Mouse (Mus musculus): ENCODE data around the gene Nifk. TPM values are rescaled to one million over a fixed set of nuclear protein-coding genes. Genes with fewer than 3 reads are reported as not detected.

Gene Nifk
- polyA plus RNA-seq (2012; rRNA removed) (13.5 and 24.7 TPM in 2 replicates), polyA plus RNA-seq (2014; fragmentation: Nextera tagmentation; extraction: Ambion mirVana) (50.8 and 52.1 TPM in 2 replicates)

GRCm38 (mm10) chr1:118321661-118322201 is at the start of gene Nifk:
Gene Nifk (plus strand): TSS chr1:118321839.
- Histone ChIP-seq H3K9ac (replicated peaks) (peak within 1 kb of the TSS; percentile 78), H3K27me3 (ENCODE audit: control insufficient read depth, insufficient read depth, low read length) (no peaks in the 10 kb centered on the region), H3K4me1 (replicated peaks; ENCODE audit: control insufficient read depth in 2 of 2, insufficient read depth in 2 of 2, low read length in 1 of 2) (peaks cover 4 to 11% of the 10 kb centered on the region in 2 experiments; a peak in 2 of 4 replicates), H3K36me3 (replicated peaks; ENCODE audit: control insufficient read depth, insufficient read depth, low read depth) (peaks cover 9% of the 10 kb centered on the region), H3K4me3 (ENCODE audit: insufficient read depth in 1 of 2, low read depth in 2 of 2, low read length in 2 of 2) (peak within 1 kb of the TSS; percentile 65 to 85), H3K4me2 (ENCODE audit: low read depth) (peak within 1 kb of the TSS; percentile 72), H3K9me3 (ENCODE audit: control insufficient read depth, low read length) (no peaks in the 10 kb centered on the region), H3K27ac (0 out of 2 replicates have a peak within 1 kb of the TSS, but pooled peaks have one; percentile 6)
- DNase-seq (ENCODE audit: low read depth in 3 of 3, low spot score in 3 of 3) (peak; percentile 91 to 92 (median 91)), ATAC-seq (ENCODE audit: insufficient read depth) (peak; percentile 87)
- 0% methylated on average over 37 of the region's 37 CpGs for WGBS (ENCODE audit: insufficient replicate concordance)
- no peak for TF ChIP-seq EP300 (IDR thresholded peaks at IDR 0.05; ENCODE audit: low read depth)
- peak; percentile 95 for TF ChIP-seq CTCF (IDR thresholded peaks at IDR 0.05; ENCODE audit: low read depth)

GRCm38 (mm10) chr1:118275139-118275538 is 46.5 kb upstream of the Nifk start:
- TF ChIP-seq EP300 (IDR thresholded peaks at IDR 0.05; ENCODE audit: low read depth): no peak
- TF ChIP-seq CTCF (IDR thresholded peaks at IDR 0.05; ENCODE audit: low read depth): peak; percentile 32; the same call in 1 of the 2 replicates
- H3K9ac ChIP-seq (replicated peaks): no peak overlapping the region
- ATAC-seq (ENCODE audit: insufficient read depth) (no peak), DNase-seq (ENCODE audit: low read depth in 3 of 3, low spot score in 3 of 3) (no peak)
- 23% methylated on average over 2 of the region's 2 CpGs for WGBS (ENCODE audit: insufficient replicate concordance)
- no peak overlapping the region for H3K27ac ChIP-seq
- H3K4me3 ChIP-seq (ENCODE audit: insufficient read depth in 1 of 2, low read depth in 2 of 2, low read length in 2 of 2): no peak overlapping the region
- H3K36me3 ChIP-seq (replicated peaks; ENCODE audit: control insufficient read depth, insufficient read depth, low read depth): no peaks in the 10 kb centered on the region
- no peaks in the 10 kb centered on the region for H3K4me1 ChIP-seq (replicated peaks; ENCODE audit: control insufficient read depth in 2 of 2, insufficient read depth in 2 of 2, low read length in 1 of 2)
- H3K4me2 ChIP-seq (ENCODE audit: low read depth): no peak overlapping the region
- H3K9me3 ChIP-seq (ENCODE audit: control insufficient read depth, low read length): no peaks in the 10 kb centered on the region
- no peaks in the 10 kb centered on the region for H3K27me3 ChIP-seq (ENCODE audit: control insufficient read depth, insufficient read depth, low read length)

GRCm38 (mm10) chr1:118292291-118292690 is 29.3 kb upstream of the Nifk start:
- no peaks in the 10 kb centered on the region for H3K9me3 ChIP-seq (ENCODE audit: control insufficient read depth, low read length)
- 75% methylated on average over 4 of the region's 4 CpGs for WGBS (ENCODE audit: insufficient replicate concordance)

GRCm38 (mm10) chr1:118294192-118294591 is 27.4 kb upstream of the Nifk start:
- no peak overlapping the region for H3K4me3 ChIP-seq (ENCODE audit: insufficient read depth in 1 of 2, low read depth in 2 of 2, low read length in 2 of 2)
- H3K9me3 ChIP-seq (ENCODE audit: control insufficient read depth, low read length): no peaks in the 10 kb centered on the region
- H3K9ac ChIP-seq (replicated peaks): no peak overlapping the region
- no peaks in the 10 kb centered on the region for H3K4me1 ChIP-seq (replicated peaks; ENCODE audit: control insufficient read depth in 2 of 2, insufficient read depth in 2 of 2, low read length in 1 of 2)
- H3K4me2 ChIP-seq (ENCODE audit: low read depth): no peak overlapping the region
- peaks cover 18% of the 10 kb centered on the region for H3K36me3 ChIP-seq (replicated peaks; ENCODE audit: control insufficient read depth, insufficient read depth, low read depth)
- WGBS (ENCODE audit: insufficient replicate concordance): 84% methylated on average over 3 of the region's 3 CpGs
- H3K27ac ChIP-seq: no peak overlapping the region
- no peak for TF ChIP-seq EP300 (IDR thresholded peaks at IDR 0.05; ENCODE audit: low read depth)
- TF ChIP-seq CTCF (IDR thresholded peaks at IDR 0.05; ENCODE audit: low read depth): no peak
- DNase-seq (ENCODE audit: low read depth in 3 of 3, low spot score in 3 of 3) (no peak), ATAC-seq (ENCODE audit: insufficient read depth) (no peak)
- no peaks in the 10 kb centered on the region for H3K27me3 ChIP-seq (ENCODE audit: control insufficient read depth, insufficient read depth, low read length)

More at GRCm38 (mm10) chr1:118292291-118292690, 29.3 kb upstream of the Nifk start:
- TF ChIP-seq EP300 (IDR thresholded peaks at IDR 0.05; ENCODE audit: low read depth) (no peak), CTCF (IDR thresholded peaks at IDR 0.05; ENCODE audit: low read depth) (no peak)
- ATAC-seq (ENCODE audit: insufficient read depth) (no peak), DNase-seq (ENCODE audit: low read depth in 3 of 3, low spot score in 3 of 3) (no peak)
- no peaks in the 10 kb centered on the region for H3K27me3 ChIP-seq (ENCODE audit: control insufficient read depth, insufficient read depth, low read length)
- no peak overlapping the region for H3K4me2 ChIP-seq (ENCODE audit: low read depth)
- peaks cover 10% of the 10 kb centered on the region for H3K36me3 ChIP-seq (replicated peaks; ENCODE audit: control insufficient read depth, insufficient read depth, low read depth)
- no peaks in the 10 kb centered on the region for H3K4me1 ChIP-seq (replicated peaks; ENCODE audit: control insufficient read depth in 2 of 2, insufficient read depth in 2 of 2, low read length in 1 of 2)
- H3K9ac ChIP-seq (replicated peaks): no peak overlapping the region
- H3K4me3 ChIP-seq (ENCODE audit: insufficient read depth in 1 of 2, low read depth in 2 of 2, low read length in 2 of 2): no peak overlapping the region
- no peak overlapping the region for H3K27ac ChIP-seq

GRCm38 (mm10) chr1:118294826-118295225 is 26.8 kb upstream of the Nifk start:
- WGBS (ENCODE audit: insufficient replicate concordance): 74% methylated on average over 5 of the region's 5 CpGs
- Histone ChIP-seq H3K4me2 (ENCODE audit: low read depth) (no peak overlapping the region), H3K27me3 (ENCODE audit: control insufficient read depth, insufficient read depth, low read length) (no peaks in the 10 kb centered on the region), H3K27ac (no peak overlapping the region), H3K36me3 (replicated peaks; ENCODE audit: control insufficient read depth, insufficient read depth, low read depth) (peaks cover 24% of the 10 kb centered on the region), H3K9ac (replicated peaks) (no peak overlapping the region), H3K4me1 (replicated peaks; ENCODE audit: control insufficient read depth in 2 of 2, insufficient read depth in 2 of 2, low read length in 1 of 2) (no peaks in the 10 kb centered on the region), H3K4me3 (ENCODE audit: insufficient read depth in 1 of 2, low read depth in 2 of 2, low read length in 2 of 2) (no peak overlapping the region), H3K9me3 (ENCODE audit: control insufficient read depth, low read length) (no peaks in the 10 kb centered on the region)
- DNase-seq (ENCODE audit: low read depth in 3 of 3, low spot score in 3 of 3) (no peak), ATAC-seq (ENCODE audit: insufficient read depth) (no peak)
- TF ChIP-seq EP300 (IDR thresholded peaks at IDR 0.05; ENCODE audit: low read depth) (no peak), CTCF (IDR thresholded peaks at IDR 0.05; ENCODE audit: low read depth) (no peak)
